Mouse (Mus musculus) cerebellum, postnatal 4 days (tissue): ENCODE data around the gene Galnt2.

ENCODE experiments used
- DNase-seq, 2 experiments: peaks; one replicate each; pipeline ENCODE4 v3.0.0; 2022; ENCODE audit warnings: low spot score in 2 of 2, mixed read lengths in 1 of 2

Gene Galnt2

GRCm38 (mm10) chr8:124235536-124235935 lies 4.3 kb downstream of the Galnt2 start:
- DNase-seq, result no peak

GRCm38 (mm10) chr8:124239350-124239749 lies 8.2 kb downstream of the Galnt2 start:
- DNase-seq, result no peak

- no peak for DNase-seq
Observed at GRCm38 (mm10) chr8:124240932-124241331, 9.7 kb downstream of the Galnt2 start.

GRCm38 (mm10) chr8:124242208-124242607 lies 11.0 kb downstream of the Galnt2 start:
- no peak for DNase-seq

- DNase-seq, result no peak
Observed at GRCm38 (mm10) chr8:124242913-124243312, 11.7 kb downstream of the Galnt2 start.

- no peak for DNase-seq
Observed at GRCm38 (mm10) chr8:124247581-124247980, 16.4 kb downstream of the Galnt2 start.

GRCm38 (mm10) chr8:124248688-124249087 lies 17.5 kb downstream of the Galnt2 start:
- DNase-seq, result no peak

GRCm38 (mm10) chr8:124250255-124250654 lies 19.1 kb downstream of the Galnt2 start:
- no peak for DNase-seq

GRCm38 (mm10) chr8:124250785-124251184 lies 19.6 kb downstream of the Galnt2 start:
- DNase-seq, result no peak

GRCm38 (mm10) chr8:124252533-124252950 lies 21.4 kb downstream of the Galnt2 start:
- DNase-seq, result no peak

GRCm38 (mm10) chr8:124253939-124254338 lies 22.7 kb downstream of the Galnt2 start:
- DNase-seq, result no peak

- DNase-seq, result no peak
Observed at GRCm38 (mm10) chr8:124256841-124257240, 25.6 kb downstream of the Galnt2 start.

GRCm38 (mm10) chr8:124257363-124257762 lies 26.2 kb downstream of the Galnt2 start:
- peak in 1 of 2 experiments; percentile 71 for DNase-seq

- no peak for DNase-seq
Observed at GRCm38 (mm10) chr8:124259146-124259545, 28.0 kb downstream of the Galnt2 start.

- DNase-seq, result no peak
Observed at GRCm38 (mm10) chr8:124259925-124260324, 28.7 kb downstream of the Galnt2 start.

- DNase-seq, result no peak
Observed at GRCm38 (mm10) chr8:124260371-124260770, 29.2 kb downstream of the Galnt2 start.

- DNase-seq, result no peak
Observed at GRCm38 (mm10) chr8:124263058-124263457, 31.9 kb downstream of the Galnt2 start.

- no peak for DNase-seq
Observed at GRCm38 (mm10) chr8:124264032-124264431, 32.8 kb downstream of the Galnt2 start.

GRCm38 (mm10) chr8:124264671-124265070 lies 33.5 kb downstream of the Galnt2 start:
- no peak for DNase-seq

GRCm38 (mm10) chr8:124265130-124265529 lies 33.9 kb downstream of the Galnt2 start:
- DNase-seq, result no peak

- DNase-seq, result no peak
Observed at GRCm38 (mm10) chr8:124265798-124266197, 34.6 kb downstream of the Galnt2 start.

- DNase-seq, result no peak
Observed at GRCm38 (mm10) chr8:124267206-124267605, 36.0 kb downstream of the Galnt2 start.

- DNase-seq, result no peak
Observed at GRCm38 (mm10) chr8:124270504-124270903, 39.3 kb downstream of the Galnt2 start.

- no peak for DNase-seq
Observed at GRCm38 (mm10) chr8:124270904-124271303, 39.7 kb downstream of the Galnt2 start.
